Mouse (Mus musculus) MEL (cell line): ENCODE results near the gene Upk1b.

Source experiments
- CTCF ChIP-seq, 3 experiments: IDR thresholded peaks in 2 of 3; conservative IDR thresholded peaks in 1 of 3; 2 replicates each; pipeline ENCODE4 v1.5.1; 2011 to 2012; ENCODE audit warnings: low read length in 3 of 3, low read depth in 2 of 3, mild to moderate bottlenecking in 2 of 3, improper control_type of control experiment in 1 of 3, inconsistent platforms in 1 of 3, mixed read lengths in 1 of 3, moderate library complexity in 1 of 3; ENCODE audit not compliant: control insufficient read depth in 1 of 3, insufficient read depth in 1 of 3, poor library complexity in 1 of 3, severe bottlenecking in 1 of 3
- ELF1 ChIP-seq: IDR thresholded peaks from 2 replicates; pipeline ENCODE4 v1.6.1; 2014; ENCODE audit warnings: low read depth, mild to moderate bottlenecking, inconsistent platforms, low read length, improper control_type of control experiment, moderate library complexity
- EP300 ChIP-seq, 2 experiments: IDR thresholded peaks; 2 replicates each; pipeline ENCODE4 v1.6.1; 2011; ENCODE audit warnings: improper control_type of control experiment in 2 of 2, low read length in 2 of 2, low read depth in 1 of 2, mild to moderate bottlenecking in 1 of 2
- GATA1 ChIP-seq: IDR thresholded peaks from 2 replicates; pipeline ENCODE4 v1.6.1; 2011; ENCODE audit warnings: low read depth, low read length, improper control_type of control experiment
- KAT2A ChIP-seq: conservative IDR thresholded peaks from 2 replicates; pipeline ENCODE4 v1.6.1; 2012; ENCODE audit warnings: low read depth, low read length, improper control_type of control experiment, inconsistent platforms
- MAFK ChIP-seq: IDR thresholded peaks from 2 replicates; pipeline ENCODE4 v1.6.1; 2011; ENCODE audit warnings: low read depth, mild to moderate bottlenecking, low read length, improper control_type of control experiment, borderline replicate concordance
- MAX ChIP-seq: IDR thresholded peaks from 2 replicates; pipeline ENCODE4 v1.6.1; 2011; ENCODE audit warnings: low read length, improper control_type of control experiment
- MAZ ChIP-seq: IDR thresholded peaks from 2 replicates; pipeline ENCODE4 v1.6.1; 2012; ENCODE audit warnings: low read depth, mild to moderate bottlenecking, inconsistent platforms, low read length, improper control_type of control experiment
- NELFE ChIP-seq: IDR thresholded peaks from 2 replicates; pipeline ENCODE4 v1.6.1; 2011; ENCODE audit warnings: low read depth, low read length, improper control_type of control experiment
- POLR2A ChIP-seq, 2 experiments: IDR thresholded peaks; 2 replicates each; pipeline ENCODE4 v1.6.1; 2011 to 2012; ENCODE audit warnings: low read length in 2 of 2, mild to moderate bottlenecking in 2 of 2, control low read depth in 1 of 2, improper control_type of control experiment in 1 of 2, low read depth in 1 of 2, moderate library complexity in 1 of 2; ENCODE audit not compliant: control insufficient read depth in 1 of 2, insufficient read depth in 1 of 2, poor library complexity in 1 of 2
- USF2 ChIP-seq, 2 experiments: IDR thresholded peaks; 2 replicates each; pipeline ENCODE4 v1.6.1; 2011 to 2012; ENCODE audit warnings: improper control_type of control experiment in 2 of 2, low read length in 2 of 2, borderline replicate concordance in 1 of 2, inconsistent platforms in 1 of 2, low read depth in 1 of 2, mild to moderate bottlenecking in 1 of 2; ENCODE audit not compliant: insufficient read depth in 1 of 2
- ZNF384 ChIP-seq: IDR thresholded peaks from 2 replicates; pipeline ENCODE4 v1.6.1; 2012; ENCODE audit warnings: low read depth, mild to moderate bottlenecking, inconsistent platforms, low read length, improper control_type of control experiment

DNA sequence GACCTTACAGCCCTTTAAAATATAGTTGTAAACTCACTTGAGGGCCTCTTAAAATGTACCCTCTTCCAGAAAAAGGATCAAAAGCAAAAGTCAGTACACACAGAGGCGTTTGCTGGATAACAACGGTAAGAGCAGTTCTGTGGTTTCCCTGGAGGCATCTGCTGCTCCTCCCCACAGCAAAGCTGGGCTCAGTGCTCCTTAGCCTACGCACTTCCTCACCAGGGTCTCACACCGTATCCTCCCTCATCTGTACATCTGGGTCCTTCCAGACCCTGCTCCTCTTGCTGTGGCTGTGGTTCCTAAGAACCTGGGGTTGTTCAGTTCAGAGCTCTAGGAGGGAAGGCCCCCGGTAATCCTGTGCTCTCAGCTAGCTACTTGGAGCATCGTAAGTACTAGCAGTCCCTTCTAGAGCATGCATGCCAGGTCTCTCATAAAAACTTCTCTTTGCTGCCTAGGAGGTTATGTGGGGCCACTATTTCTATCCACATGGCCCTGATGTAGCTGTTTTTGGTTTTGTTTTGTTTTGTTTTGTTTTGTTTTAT, 39.2 kb downstream of the Upk1b start:
- TF ChIP-seq ELF1 (no peak), MAX (no peak), EP300 (IDR thresholded peaks at IDR 0.05; ENCODE audit: low read depth in 1 of 2, low read length in 2 of 2) (no peak), CTCF (IDR thresholded peaks at IDR 0.05 in 2 of 3, conservative IDR thresholded peaks at IDR 0.05 in 1 of 3; ENCODE audit: control insufficient read depth in 1 of 3, insufficient read depth in 1 of 3, low read depth in 2 of 3, low read length in 3 of 3, poor library complexity in 1 of 3, severe bottlenecking in 1 of 3) (no peak), MAFK (no peak), ZNF384 (no peak), POLR2A (IDR thresholded peaks at IDR 0.05; ENCODE audit: control insufficient read depth in 1 of 2, insufficient read depth in 1 of 2, low read depth in 1 of 2, low read length in 2 of 2, poor library complexity in 1 of 2) (no peak), GATA1 (no peak), USF2 (IDR thresholded peaks at IDR 0.05; ENCODE audit: borderline replicate concordance in 1 of 2, insufficient read depth in 1 of 2, low read depth in 1 of 2, low read length in 2 of 2) (no peak), KAT2A (no peak), MAZ (no peak), NELFE (no peak)
